Mouse (Mus musculus): ENCODE data around the gene Ccdc33. TPM values are rescaled to one million over a fixed set of nuclear protein-coding genes. Genes with fewer than 3 reads are reported as not detected.

Gene Ccdc33
- polyA plus RNA-seq, 1 experiment from 2014 or later: 0.43 TPM

DNA sequence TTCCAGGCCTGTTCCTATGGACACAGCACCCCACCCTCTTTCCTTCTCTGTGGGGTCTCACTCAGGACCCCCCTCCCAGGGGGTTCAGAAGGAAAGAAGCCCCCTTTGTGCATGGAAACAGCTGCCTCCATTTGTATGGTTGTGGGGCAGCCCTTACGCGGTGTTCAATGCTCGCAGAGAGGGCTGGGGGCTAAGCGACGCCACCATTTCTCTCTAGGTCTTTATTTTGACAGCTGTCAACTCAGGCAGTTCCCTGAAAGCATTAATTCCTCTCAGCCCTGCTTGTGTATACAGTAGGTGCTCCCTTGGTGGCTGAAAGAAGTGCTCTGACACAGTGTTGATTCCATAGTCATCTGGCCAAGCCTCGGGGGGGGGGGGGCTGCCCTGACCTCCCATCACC, 15.0 kb downstream of the Ccdc33 start:
- 44% methylated on average over 6 of the region's 6 CpGs for WGBS
- H3K4me3 ChIP-seq (ENCODE audit: low read length): no peak overlapping the region
- H3K9me3 ChIP-seq (ENCODE audit: control insufficient read depth, low read length): no peaks in the 10 kb centered on the region
- H3K4me1 ChIP-seq (ENCODE audit: control insufficient read depth, insufficient read depth, low read depth, low read length): peaks cover 14% of the 10 kb centered on the region
- no peak for ATAC-seq
- no peak overlapping the region for H3K9ac ChIP-seq (ENCODE audit: low read depth, low read length)
- H3K4me2 ChIP-seq (ENCODE audit: low read length): no peak overlapping the region
- no peaks in the 10 kb centered on the region for H3K27me3 ChIP-seq (replicated peaks; ENCODE audit: control insufficient read depth, insufficient read depth, low read length)
- H3K27ac ChIP-seq (ENCODE audit: low read depth, low read length): no peak overlapping the region
- H3K36me3 ChIP-seq (ENCODE audit: control insufficient read depth, insufficient read depth, low read length): no peaks in the 10 kb centered on the region

DNA sequence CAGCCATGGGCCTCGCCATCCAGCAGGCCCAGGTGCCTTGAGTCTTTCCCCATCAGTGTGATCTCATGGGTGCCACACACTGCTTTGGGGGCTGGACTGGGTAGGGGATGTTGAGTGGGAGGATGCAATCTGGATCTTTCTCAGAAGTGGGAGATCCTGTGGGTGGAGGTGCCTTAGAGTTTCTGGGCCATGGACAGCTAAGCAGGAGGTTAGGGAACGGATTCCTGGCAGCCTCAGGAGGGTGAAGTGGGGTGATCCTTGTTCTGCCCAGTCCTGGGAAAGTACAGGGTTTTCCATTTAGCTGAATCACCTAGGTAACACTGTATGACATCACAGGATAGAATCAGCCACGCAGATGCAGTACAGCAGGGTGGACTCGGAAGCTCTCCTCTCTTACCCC, 16.6 kb downstream of the Ccdc33 start:
- WGBS: 69% methylated on average over 4 of the region's 4 CpGs
- ATAC-seq: no peak
- Histone ChIP-seq H3K27me3 (replicated peaks; ENCODE audit: control insufficient read depth, insufficient read depth, low read length) (no peaks in the 10 kb centered on the region), H3K36me3 (ENCODE audit: control insufficient read depth, insufficient read depth, low read length) (no peaks in the 10 kb centered on the region), H3K9me3 (ENCODE audit: control insufficient read depth, low read length) (no peaks in the 10 kb centered on the region), H3K9ac (ENCODE audit: low read depth, low read length) (no peak overlapping the region), H3K4me3 (ENCODE audit: low read length) (no peak overlapping the region), H3K4me1 (ENCODE audit: control insufficient read depth, insufficient read depth, low read depth, low read length) (peaks cover 12% of the 10 kb centered on the region), H3K4me2 (ENCODE audit: low read length) (no peak overlapping the region), H3K27ac (ENCODE audit: low read depth, low read length) (no peak overlapping the region)

DNA sequence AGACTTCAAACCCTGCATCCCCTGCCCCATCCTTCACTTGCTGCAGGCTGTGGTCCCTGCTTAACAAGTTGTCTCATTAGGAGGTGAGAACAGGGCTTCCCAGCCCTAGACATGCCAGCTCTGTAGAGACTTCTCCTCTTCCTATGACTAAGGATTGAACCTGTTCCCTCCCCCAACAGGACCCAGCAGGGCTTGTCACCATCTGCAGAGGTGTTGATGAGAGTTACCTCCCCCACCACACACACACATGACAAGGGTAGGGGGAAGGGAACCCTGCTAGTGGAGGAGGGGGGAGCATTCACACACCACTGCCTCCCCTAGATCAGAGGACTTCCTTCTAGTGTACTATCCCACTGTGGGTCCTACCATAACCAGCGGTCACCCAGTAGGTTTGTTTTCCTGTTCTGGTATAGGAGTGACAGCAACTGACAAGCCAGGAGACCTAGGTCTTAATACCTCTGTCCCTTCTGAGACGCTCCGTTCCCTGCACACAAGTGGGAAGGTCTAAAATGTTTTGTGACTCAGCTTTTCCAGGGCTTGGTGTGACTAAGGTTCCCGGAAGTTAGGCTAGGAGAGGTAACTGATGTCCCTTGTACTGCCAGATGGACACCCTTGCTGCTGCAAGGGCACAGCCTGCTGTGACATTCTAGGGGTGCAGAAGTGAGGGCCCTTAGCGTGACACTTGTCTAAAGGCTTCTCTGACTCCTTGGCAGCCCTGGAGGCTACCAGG, 18.6 kb downstream of the Ccdc33 start:
- no peak overlapping the region for H3K4me2 ChIP-seq (ENCODE audit: low read length)
- no peaks in the 10 kb centered on the region for H3K27me3 ChIP-seq (replicated peaks; ENCODE audit: control insufficient read depth, insufficient read depth, low read length)
- peaks cover 11% of the 10 kb centered on the region for H3K4me1 ChIP-seq (ENCODE audit: control insufficient read depth, insufficient read depth, low read depth, low read length)
- no peaks in the 10 kb centered on the region for H3K9me3 ChIP-seq (ENCODE audit: control insufficient read depth, low read length)
- no peaks in the 10 kb centered on the region for H3K36me3 ChIP-seq (ENCODE audit: control insufficient read depth, insufficient read depth, low read length)
- WGBS: 75% methylated on average over 5 of the region's 5 CpGs
- no peak for ATAC-seq
- H3K4me3 ChIP-seq (ENCODE audit: low read length): no peak overlapping the region
- H3K9ac ChIP-seq (ENCODE audit: low read depth, low read length): no peak overlapping the region
- H3K27ac ChIP-seq (ENCODE audit: low read depth, low read length): no peak overlapping the region

DNA sequence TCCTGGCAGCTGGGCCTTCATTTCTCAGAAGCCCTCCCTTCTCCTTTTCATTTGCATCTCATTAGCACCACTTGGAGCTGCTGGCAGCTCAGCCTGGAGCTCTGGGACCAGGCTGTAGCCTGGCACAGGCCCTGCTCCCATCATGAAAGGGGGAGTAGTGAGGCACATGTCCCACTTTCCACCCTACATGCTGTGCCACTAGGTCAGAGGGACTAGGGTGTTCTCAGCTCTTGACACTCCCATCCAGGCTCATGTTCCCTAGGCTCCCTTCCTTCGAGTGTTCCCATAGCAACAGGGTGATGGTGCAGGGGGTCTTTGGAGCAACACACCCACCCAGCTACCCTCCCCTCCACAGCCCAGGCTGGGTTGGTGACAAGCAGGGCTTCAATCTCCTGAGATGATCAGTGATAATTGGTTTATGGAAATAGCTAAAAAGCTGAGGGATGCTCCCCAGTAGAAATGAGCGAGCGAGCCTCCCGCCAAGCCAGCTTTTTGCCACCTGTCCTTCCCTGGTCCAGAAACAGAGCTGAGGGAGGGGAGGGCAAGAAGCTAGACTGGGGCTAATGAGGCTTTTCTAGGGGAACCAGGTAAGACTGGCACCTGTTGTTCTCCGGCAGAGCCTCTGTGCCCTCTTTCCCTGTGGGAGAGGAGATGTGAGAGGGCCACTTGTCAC, 21.9 kb downstream of the Ccdc33 start:
- peak overlapping the region; percentile 42 for H3K27ac ChIP-seq (ENCODE audit: low read depth, low read length)
- ATAC-seq: peak; percentile 83
- no peak overlapping the region for H3K4me2 ChIP-seq (ENCODE audit: low read length)
- H3K36me3 ChIP-seq (ENCODE audit: control insufficient read depth, insufficient read depth, low read length): no peaks in the 10 kb centered on the region
- H3K9ac ChIP-seq (ENCODE audit: low read depth, low read length): no peak overlapping the region
- H3K4me3 ChIP-seq (ENCODE audit: low read length): no peak overlapping the region
- no peaks in the 10 kb centered on the region for H3K9me3 ChIP-seq (ENCODE audit: control insufficient read depth, low read length)
- 41% methylated on average over 5 of the region's 5 CpGs for WGBS
- H3K4me1 ChIP-seq (ENCODE audit: control insufficient read depth, insufficient read depth, low read depth, low read length): peaks cover 11% of the 10 kb centered on the region
- no peaks in the 10 kb centered on the region for H3K27me3 ChIP-seq (replicated peaks; ENCODE audit: control insufficient read depth, insufficient read depth, low read length)

DNA sequence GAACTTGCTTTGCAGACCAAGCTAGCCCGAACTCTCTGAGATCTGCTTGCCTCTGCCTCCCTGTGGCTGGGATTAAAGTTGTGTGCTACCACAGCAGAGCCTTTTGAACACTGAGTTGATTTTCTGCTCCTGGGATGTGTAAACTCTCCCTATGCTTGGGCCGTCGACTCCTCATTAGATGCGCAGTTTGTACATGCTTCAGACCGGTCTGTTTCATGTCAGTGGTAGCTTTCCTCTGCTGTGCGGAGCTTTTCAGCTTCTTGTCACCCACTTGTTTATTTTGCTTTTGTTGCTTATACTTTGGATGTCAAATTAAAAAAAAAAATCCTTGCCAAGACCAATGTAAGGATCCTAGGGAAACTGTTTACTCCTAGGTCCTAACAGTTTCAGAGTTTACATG, 22.6 kb downstream of the Ccdc33 start:
- Histone ChIP-seq H3K4me3 (ENCODE audit: low read length) (no peak overlapping the region), H3K9me3 (ENCODE audit: control insufficient read depth, low read length) (no peaks in the 10 kb centered on the region), H3K4me2 (ENCODE audit: low read length) (no peak overlapping the region), H3K4me1 (ENCODE audit: control insufficient read depth, insufficient read depth, low read depth, low read length) (peaks cover 11% of the 10 kb centered on the region), H3K27me3 (replicated peaks; ENCODE audit: control insufficient read depth, insufficient read depth, low read length) (no peaks in the 10 kb centered on the region), H3K27ac (ENCODE audit: low read depth, low read length) (0 out of 2 replicates have a peak overlapping the region, but pooled peaks have one; percentile 2), H3K36me3 (ENCODE audit: control insufficient read depth, insufficient read depth, low read length) (no peaks in the 10 kb centered on the region), H3K9ac (ENCODE audit: low read depth, low read length) (no peak overlapping the region)
- WGBS: 78% methylated on average over 6 of the region's 6 CpGs
- no peak for ATAC-seq

DNA sequence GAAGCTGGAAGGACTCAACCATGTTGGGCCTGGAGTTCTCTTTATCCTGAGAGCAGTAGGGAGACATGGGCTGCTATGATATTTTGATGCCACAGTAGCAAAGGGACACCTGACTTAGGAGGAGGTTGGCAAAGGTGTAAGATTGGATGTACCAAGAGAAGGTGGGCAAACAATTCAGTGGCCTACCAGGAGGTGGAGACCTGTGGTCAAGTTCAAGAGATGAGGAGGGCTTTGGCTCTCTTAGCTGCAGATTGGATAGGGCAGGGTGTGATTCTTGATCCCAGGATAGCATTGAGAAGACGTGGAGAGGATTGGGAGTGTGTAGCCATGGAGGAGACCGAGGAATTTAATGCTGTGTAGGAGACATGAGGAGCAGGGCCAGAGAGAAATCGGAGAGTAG, 24.8 kb downstream of the Ccdc33 start:
- no peak overlapping the region for H3K4me2 ChIP-seq (ENCODE audit: low read length)
- no peaks in the 10 kb centered on the region for H3K36me3 ChIP-seq (ENCODE audit: control insufficient read depth, insufficient read depth, low read length)
- WGBS: 70% methylated on average over 3 of the region's 3 CpGs
- H3K27ac ChIP-seq (ENCODE audit: low read depth, low read length): no peak overlapping the region
- no peak overlapping the region for H3K4me3 ChIP-seq (ENCODE audit: low read length)
- H3K9me3 ChIP-seq (ENCODE audit: control insufficient read depth, low read length): no peaks in the 10 kb centered on the region
- no peaks in the 10 kb centered on the region; the same call in 1 of the 2 replicates for H3K27me3 ChIP-seq (replicated peaks; ENCODE audit: control insufficient read depth, insufficient read depth, low read length)
- ATAC-seq: no peak
- H3K4me1 ChIP-seq (ENCODE audit: control insufficient read depth, insufficient read depth, low read depth, low read length): peaks cover 11% of the 10 kb centered on the region
- H3K9ac ChIP-seq (ENCODE audit: low read depth, low read length): no peak overlapping the region

DNA sequence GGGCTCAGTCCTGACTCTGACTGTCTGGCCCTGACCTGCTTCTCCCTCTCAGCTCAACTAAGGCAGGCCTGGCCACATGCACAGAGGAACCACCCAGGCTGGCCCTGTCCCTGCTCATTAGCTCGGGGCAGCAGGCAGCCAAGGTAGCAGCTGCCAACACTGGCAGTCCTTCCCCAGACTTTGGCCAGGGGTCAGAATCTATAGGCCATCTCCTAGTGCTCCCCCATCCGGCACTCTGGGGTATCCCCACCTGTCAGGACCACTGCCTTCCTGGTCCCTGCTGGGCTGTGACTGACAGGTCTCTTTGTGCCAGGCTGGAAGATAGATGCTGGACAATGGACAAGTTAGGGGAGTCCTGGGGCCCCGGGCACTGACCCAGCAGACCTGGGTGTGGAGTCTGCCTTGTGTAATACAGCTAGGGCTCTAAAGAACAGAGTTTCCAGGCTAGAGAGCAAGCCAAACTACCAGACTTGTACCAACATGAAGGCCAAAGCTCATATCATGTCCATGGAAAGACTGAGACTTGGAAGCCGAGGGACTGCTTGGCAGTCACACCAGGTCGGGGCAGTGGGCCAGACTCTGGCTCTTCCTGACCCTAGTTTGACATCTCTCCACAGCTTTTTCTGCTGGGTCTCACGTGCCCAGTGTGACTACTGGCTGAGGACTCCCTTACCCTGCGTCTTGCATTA, 25.9 kb downstream of the Ccdc33 start:
- no peak overlapping the region for H3K4me3 ChIP-seq (ENCODE audit: low read length)
- 47% methylated on average over 7 of the region's 7 CpGs for WGBS
- H3K9me3 ChIP-seq (ENCODE audit: control insufficient read depth, low read length): no peaks in the 10 kb centered on the region
- no peak overlapping the region for H3K4me2 ChIP-seq (ENCODE audit: low read length)
- H3K9ac ChIP-seq (ENCODE audit: low read depth, low read length): no peak overlapping the region
- ATAC-seq: peak; percentile 77
- H3K36me3 ChIP-seq (ENCODE audit: control insufficient read depth, insufficient read depth, low read length): no peaks in the 10 kb centered on the region
- no peaks in the 10 kb centered on the region; the same call in 1 of the 2 replicates for H3K27me3 ChIP-seq (replicated peaks; ENCODE audit: control insufficient read depth, insufficient read depth, low read length)
- peaks cover 11% of the 10 kb centered on the region for H3K4me1 ChIP-seq (ENCODE audit: control insufficient read depth, insufficient read depth, low read depth, low read length)
- H3K27ac ChIP-seq (ENCODE audit: low read depth, low read length): no peak overlapping the region

DNA sequence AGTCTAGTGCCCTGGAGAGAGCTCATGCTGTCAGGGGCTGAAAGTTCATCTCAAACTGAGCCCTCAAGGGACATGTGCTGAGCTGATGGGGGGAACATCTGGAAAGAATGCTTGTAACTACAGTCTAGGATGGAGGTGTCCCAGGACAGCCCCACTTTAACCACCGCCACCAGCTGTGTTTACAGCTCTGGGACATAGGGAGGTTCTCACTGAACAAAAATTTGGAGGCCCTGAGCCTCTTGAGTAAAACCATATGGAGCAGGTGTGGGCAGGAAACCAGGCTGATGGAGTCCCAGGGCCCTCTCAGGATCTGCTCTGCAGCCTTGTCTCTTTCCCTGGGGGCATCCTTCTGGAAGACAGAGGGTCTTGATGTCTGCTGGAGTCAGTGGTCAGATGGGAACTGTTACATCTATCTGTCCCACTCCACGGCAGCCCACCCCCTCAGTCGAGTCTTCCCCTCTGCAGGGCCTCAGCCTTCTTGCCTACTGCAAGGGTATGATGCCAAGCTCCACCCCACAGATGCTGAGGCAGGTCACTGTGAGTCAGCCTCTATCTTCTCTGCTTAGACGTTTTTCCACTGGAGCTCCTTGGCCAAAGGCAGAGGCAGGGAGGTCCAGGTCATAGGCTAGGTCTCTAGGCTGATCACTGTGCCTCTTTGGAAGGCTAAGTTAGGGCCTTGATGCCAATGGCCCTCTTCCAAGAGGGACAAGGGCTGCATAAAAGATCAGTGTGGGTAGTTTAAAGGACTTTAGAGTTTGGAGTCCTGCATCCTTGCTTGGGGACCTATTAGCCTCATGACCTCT, 26.8 kb downstream of the Ccdc33 start:
- Histone ChIP-seq H3K9me3 (ENCODE audit: control insufficient read depth, low read length) (no peaks in the 10 kb centered on the region), H3K9ac (ENCODE audit: low read depth, low read length) (no peak overlapping the region), H3K27ac (ENCODE audit: low read depth, low read length) (no peak overlapping the region), H3K4me2 (ENCODE audit: low read length) (no peak overlapping the region), H3K36me3 (ENCODE audit: control insufficient read depth, insufficient read depth, low read length) (no peaks in the 10 kb centered on the region), H3K4me3 (ENCODE audit: low read length) (no peak overlapping the region), H3K27me3 (replicated peaks; ENCODE audit: control insufficient read depth, insufficient read depth, low read length) (no peaks in the 10 kb centered on the region; the same call in 1 of the 2 replicates), H3K4me1 (ENCODE audit: control insufficient read depth, insufficient read depth, low read depth, low read length) (peaks cover 11% of the 10 kb centered on the region)
- 46% methylated on average over 4 of the region's 4 CpGs for WGBS
- ATAC-seq: no peak

Data from hindbrain, embryonic 16.5 days (tissue).